Mouse (Mus musculus) megakaryocyte, embryonic 14.5 days (primary cell): ENCODE results near the gene Shisa9. TPM values are rescaled to one million over a fixed set of nuclear protein-coding genes. Genes with fewer than 3 reads are reported as not detected.
"Not testable (repeated sequence)": the region's sequence is repeated elsewhere in the genome, so short reads cannot be mapped to it uniquely, and the experiment has no call there.

ENCODE experiments used
- H3K27me3 ChIP-seq: replicated peaks from 2 replicates; pipeline ENCODE3; 2012; ENCODE audit warnings: inconsistent platforms
- H3K36me3 ChIP-seq: replicated peaks from 2 replicates; pipeline ENCODE3; 2012; ENCODE audit warnings: low read length, inconsistent platforms, mixed read lengths
- H3K4me1 ChIP-seq: 2 replicates; pipeline ENCODE4 v1.6.1; 2012; ENCODE audit warnings: inconsistent platforms
- H3K4me3 ChIP-seq: replicated peaks from 2 replicates; pipeline ENCODE3; 2012; ENCODE audit warnings: moderate library complexity, mild to moderate bottlenecking, inconsistent platforms
- H3K9me3 ChIP-seq: 2 replicates; pipeline ENCODE4 v1.6.1; 2012; ENCODE audit warnings: inconsistent platforms
- FLI1 ChIP-seq: IDR thresholded peaks from 2 replicates; pipeline ENCODE4 v1.6.1; 2012; ENCODE audit warnings: low read length, inconsistent platforms, mixed read lengths
- GATA1 ChIP-seq: IDR thresholded peaks from 3 replicates; pipeline ENCODE4 v1.6.1; 2012; ENCODE audit warnings: mixed read lengths, low read length, inconsistent platforms, borderline replicate concordance
- polyA plus RNA-seq: library from polyadenylated mRNA; stranded (reverse); fragments of >175 nt; gene quantifications from 2 replicates; pipeline ENCODE4 v1.2.3, GENCODE M21; 2012; ENCODE audit warnings: low replicate concordance; ENCODE audit not compliant: insufficient read depth

The Shisa9 gene
- polyA plus RNA-seq = 0.43 TPM in 1 of 2 replicates, not detected in the other

DNA sequence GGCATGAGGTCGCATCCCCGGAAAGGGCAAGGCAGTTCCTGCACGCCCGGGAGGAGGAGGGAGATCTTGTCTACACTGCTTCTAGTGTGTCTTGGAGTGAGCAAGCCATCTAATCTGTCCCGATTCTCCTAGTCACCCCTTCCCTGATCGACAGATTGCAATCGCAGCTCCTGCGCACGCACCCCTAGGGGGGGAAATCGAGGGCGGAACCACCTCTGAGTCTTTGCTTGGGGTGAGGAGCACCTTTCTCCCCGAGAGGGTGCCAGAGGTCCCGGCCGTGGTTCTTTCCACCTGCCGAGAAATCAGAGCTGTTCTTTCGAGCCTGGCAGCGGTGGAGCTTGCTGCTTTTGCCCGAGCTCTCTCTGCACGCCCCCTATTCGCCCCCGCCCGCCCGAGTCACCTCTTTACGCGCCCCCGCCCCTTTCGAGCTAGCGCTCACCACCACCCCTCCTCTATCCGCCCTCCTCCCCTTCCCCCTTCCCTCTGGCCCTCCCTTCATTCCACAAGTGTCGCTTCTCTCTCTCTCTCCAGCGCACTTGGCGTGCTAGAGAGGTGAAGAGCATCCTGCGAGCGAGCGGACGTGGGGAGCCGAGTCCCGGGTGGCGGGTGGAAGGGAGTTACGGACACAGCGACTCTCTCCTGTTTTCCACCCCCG lies at the start of gene Shisa9:
TSS of gene Shisa9 (plus strand) at position 498 of the 655 bp plus-strand sequence.
- H3K9me3 ChIP-seq = peaks cover 4% of the 10 kb centered on the region; the same call in 1 of the 2 replicates
- H3K36me3 ChIP-seq = no peaks in the 10 kb centered on the region
- H3K4me1 ChIP-seq = peaks cover 45% of the 10 kb centered on the region
- TF ChIP-seq GATA1 (no peak), FLI1 (no peak)
- peak within 1 kb of the TSS; percentile 93 for H3K4me3 ChIP-seq
- peaks cover 87% of the 10 kb centered on the region for H3K27me3 ChIP-seq

DNA sequence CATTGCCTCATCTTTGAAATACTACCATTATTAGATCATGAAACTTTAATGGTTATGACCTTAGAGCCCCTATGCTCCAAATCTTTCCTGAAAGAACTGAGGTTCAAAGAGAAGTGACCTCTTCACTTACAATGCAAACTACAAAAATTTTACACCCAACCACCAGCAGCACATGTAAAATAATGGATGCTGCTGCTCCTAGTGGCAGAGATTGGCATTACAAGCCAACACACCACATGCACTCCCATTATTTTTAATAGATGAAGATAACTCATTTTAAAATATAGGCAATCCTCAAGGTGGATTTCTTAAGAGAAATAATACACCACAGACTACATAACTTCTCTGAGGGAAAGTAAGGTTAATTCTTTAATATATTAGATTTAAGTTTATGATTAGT lies 43.4 kb upstream of the Shisa9 start:
- Histone ChIP-seq H3K9me3 (peaks cover 10% of the 10 kb centered on the region), H3K36me3 (no peaks in the 10 kb centered on the region), H3K27me3 (peaks cover 14% of the 10 kb centered on the region), H3K4me3 (no peak overlapping the region), H3K4me1 (peaks cover 10% of the 10 kb centered on the region; the same call in 1 of the 2 replicates)
- no peak for TF ChIP-seq FLI1

DNA sequence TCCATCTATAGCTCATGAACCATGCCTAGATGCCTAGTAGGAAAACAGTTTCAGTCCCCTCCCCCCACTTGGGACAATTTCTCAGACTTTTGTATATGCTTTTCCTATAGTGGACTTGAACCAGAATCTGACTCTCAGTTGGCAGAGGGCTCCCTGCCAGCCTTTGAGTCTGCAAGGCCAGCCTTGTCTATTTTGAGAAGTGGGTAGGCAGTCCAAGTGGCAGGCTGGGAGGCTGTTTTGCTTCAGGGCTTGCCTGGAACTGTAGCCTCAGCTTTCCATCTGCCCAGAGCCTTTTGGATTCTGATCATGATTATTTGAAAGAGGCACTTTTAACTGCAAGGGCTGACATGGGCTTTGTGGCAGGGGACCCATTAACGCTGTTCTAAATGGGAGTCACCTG lies 23.2 kb upstream of the Shisa9 start:
- Histone ChIP-seq H3K4me1 (no peaks in the 10 kb centered on the region), H3K9me3 (peaks cover 10% of the 10 kb centered on the region), H3K27me3 (peaks cover 31% of the 10 kb centered on the region), H3K4me3 (no peak overlapping the region), H3K36me3 (no peaks in the 10 kb centered on the region)
- TF ChIP-seq GATA1 = no peak
- no peak for TF ChIP-seq FLI1

DNA sequence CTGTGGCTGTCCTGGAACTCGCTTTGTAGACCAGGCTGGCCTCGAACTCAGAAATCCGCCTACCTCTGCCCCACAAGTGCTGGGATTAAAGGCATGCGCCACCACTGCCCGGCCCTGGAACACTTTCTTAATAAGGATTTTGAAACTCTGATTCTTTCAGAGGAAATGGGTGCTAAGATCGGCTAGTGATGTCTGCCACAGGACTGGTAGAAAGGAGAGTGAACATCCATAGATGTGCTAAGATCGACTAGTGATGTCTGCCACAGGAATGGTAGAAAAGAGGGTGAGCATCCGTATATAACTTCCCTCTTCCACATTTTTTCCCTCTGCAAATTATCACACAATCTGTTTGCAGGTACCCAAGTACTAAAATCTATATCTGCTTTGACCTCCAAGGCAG lies 17.9 kb upstream of the Shisa9 start:
- Histone ChIP-seq H3K36me3 (no peaks in the 10 kb centered on the region), H3K9me3 (peaks cover 23% of the 10 kb centered on the region), H3K4me1 (no peaks in the 10 kb centered on the region; the same call in 1 of the 2 replicates), H3K4me3 (no peak overlapping the region), H3K27me3 (peaks cover 29% of the 10 kb centered on the region)
- TF ChIP-seq FLI1 (no peak), GATA1 (no peak)

DNA sequence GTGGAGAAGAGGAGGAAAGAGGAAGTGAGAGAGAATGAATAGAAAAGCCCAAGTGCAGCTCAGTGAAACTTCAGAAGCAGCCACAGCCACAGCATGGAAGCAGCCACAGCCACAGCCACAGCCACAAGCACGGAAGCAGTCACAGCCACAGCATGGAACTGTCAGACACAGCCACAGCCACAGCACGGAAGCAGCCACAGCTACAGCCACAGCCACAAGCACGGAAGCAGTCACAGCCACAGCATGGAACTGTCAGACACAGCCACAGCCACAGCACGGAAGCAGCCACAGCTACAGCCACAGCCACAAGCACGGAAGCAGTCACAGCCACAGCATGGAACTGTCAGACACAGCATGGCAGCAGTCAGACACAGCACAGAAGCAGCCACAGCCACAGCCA lies 17.1 kb upstream of the Shisa9 start:
- H3K4me1 ChIP-seq, H3K36me3 ChIP-seq, H3K4me3 ChIP-seq: not testable (repeated sequence)
- H3K9me3 ChIP-seq = peaks cover 23% of the 10 kb centered on the region
- H3K27me3 ChIP-seq = peaks cover 25% of the 10 kb centered on the region

DNA sequence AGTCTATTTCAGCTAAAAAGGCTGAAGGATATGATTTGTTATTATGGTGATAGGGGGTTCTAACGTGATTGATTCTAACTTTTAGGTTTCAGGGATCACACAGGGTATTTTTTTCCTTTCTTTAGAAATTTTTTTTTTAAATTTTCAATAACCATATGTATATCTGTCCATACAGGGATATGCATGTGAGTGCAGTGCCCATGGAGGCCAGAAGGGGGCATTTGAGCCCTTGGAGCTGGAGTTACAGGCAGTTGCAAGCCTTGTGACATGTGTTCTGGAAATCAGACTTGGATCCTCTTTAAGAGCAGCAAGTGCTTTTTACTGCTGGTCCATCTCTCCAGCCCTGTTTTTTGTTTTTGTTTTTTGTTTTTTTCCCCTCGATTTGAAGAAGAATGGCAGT lies 16.3 kb upstream of the Shisa9 start:
- H3K4me1 ChIP-seq = no peaks in the 10 kb centered on the region; the same call in 1 of the 2 replicates
- TF ChIP-seq GATA1 (no peak), FLI1 (no peak)
- no peaks in the 10 kb centered on the region for H3K36me3 ChIP-seq
- H3K4me3 ChIP-seq = no peak overlapping the region
- peaks cover 19% of the 10 kb centered on the region for H3K9me3 ChIP-seq
- H3K27me3 ChIP-seq = peaks cover 21% of the 10 kb centered on the region

DNA sequence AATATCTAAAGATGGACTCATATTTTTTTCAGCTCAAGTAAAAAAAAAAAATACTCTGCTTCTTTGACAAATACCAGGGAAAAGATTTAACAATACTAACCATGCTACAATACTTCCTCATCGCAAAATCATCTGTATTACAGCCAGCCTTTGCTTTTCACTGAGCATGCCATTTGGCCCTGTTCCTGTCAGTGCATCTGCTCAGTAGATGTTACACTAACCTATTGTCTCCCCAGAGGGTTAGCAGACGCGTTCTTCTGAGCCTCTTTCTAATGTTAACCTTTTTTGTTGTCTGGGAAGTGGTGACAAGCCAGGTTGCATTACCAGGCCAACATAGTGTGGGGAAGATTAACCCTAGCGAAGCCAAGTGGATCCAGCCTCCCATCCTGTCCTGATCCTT lies 10.2 kb upstream of the Shisa9 start:
- TF ChIP-seq GATA1 = no peak
- no peak for TF ChIP-seq FLI1
- H3K4me3 ChIP-seq = no peak overlapping the region
- peaks cover 3% of the 10 kb centered on the region; the same call in 1 of the 2 replicates for H3K9me3 ChIP-seq
- H3K4me1 ChIP-seq = peaks cover 6% of the 10 kb centered on the region; the same call in 1 of the 2 replicates
- H3K36me3 ChIP-seq = no peaks in the 10 kb centered on the region
- peaks cover 28% of the 10 kb centered on the region for H3K27me3 ChIP-seq

DNA sequence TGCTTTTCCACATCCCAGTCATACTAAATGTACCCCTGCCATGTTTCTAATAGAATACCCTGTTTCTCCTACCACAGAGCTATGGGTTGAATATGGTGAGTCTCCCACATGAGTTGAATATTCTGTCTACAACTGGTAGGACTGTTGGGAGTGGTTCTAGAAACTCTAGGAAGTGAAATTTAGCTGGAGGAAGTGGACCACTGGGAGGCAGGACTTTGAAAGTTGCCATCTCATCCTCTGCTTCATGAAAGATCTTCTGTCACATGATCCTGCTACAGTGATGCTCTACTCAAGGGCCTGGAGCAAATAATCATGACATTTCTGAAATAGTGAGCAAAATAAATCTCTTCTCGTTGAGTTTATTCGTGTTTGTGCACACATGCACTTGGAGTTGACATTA lies 7.2 kb upstream of the Shisa9 start:
- Histone ChIP-seq H3K4me3 (no peak overlapping the region), H3K36me3 (no peaks in the 10 kb centered on the region), H3K9me3 (no peaks in the 10 kb centered on the region), H3K27me3 (peaks cover 35% of the 10 kb centered on the region), H3K4me1 (peaks cover 6% of the 10 kb centered on the region; the same call in 1 of the 2 replicates)
- no peak for TF ChIP-seq GATA1
- no peak for TF ChIP-seq FLI1

DNA sequence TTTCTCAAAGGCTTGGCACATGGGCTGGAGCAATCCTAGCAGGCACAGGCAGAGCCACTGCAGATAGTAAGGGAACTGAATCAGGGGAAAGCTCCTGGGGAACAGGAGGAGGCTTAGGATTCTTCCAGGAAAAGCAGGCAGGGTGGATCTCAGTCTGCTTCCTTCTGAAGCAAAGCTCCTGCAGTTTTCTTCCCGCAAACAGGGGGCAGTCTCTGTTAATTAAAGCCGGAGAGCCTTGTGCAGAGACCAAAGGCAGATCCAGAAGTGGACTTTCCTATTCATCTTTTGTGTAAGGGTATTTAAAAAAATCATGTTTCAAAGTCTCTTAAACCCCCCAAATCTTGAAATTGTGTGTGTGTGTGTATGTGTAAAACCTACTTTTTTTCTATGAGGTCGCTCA lies 3.1 kb upstream of the Shisa9 start:
- TF ChIP-seq GATA1 (no peak), FLI1 (no peak)
- Histone ChIP-seq H3K4me3 (no peak overlapping the region), H3K9me3 (peaks cover 4% of the 10 kb centered on the region; the same call in 1 of the 2 replicates), H3K27me3 (peaks cover 65% of the 10 kb centered on the region), H3K36me3 (no peaks in the 10 kb centered on the region), H3K4me1 (peaks cover 41% of the 10 kb centered on the region)

DNA sequence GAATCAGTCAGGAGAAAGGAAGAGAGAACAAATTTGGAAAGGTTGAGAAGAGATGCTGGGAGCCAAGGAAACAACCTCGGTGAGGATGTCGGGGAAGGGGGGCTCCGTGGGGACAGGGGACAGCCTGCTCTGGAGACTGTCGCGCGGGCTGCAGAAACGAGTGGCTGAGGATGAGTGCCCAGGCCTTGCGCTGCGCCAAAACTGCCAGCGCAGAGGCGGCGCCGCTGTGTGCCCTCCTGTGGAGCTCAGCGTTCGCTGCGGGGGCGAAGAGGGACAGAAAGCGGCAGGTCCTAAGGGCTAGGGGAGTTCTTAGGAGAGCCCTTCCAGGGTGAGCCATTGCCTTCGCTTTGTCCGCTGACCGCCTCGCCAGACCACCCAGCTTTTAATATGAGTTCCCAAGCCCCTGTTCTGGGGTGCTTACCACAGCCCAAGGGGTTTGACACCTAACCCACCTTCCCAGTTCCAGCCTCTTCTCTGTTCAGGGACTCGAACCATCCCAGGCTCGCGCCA lies 752 bp upstream of the Shisa9 start:
- Histone ChIP-seq H3K4me3 (peak overlapping the region; percentile 93), H3K4me1 (peaks cover 45% of the 10 kb centered on the region), H3K36me3 (no peaks in the 10 kb centered on the region), H3K9me3 (peaks cover 4% of the 10 kb centered on the region; the same call in 1 of the 2 replicates), H3K27me3 (peaks cover 85% of the 10 kb centered on the region)
- TF ChIP-seq FLI1 (no peak), GATA1 (no peak)
